Mouse (Mus musculus) stomach, embryonic 16.5 days (tissue): ENCODE results near the gene Slc41a2. TPM values are rescaled to one million over a fixed set of nuclear protein-coding genes. Genes with fewer than 3 reads are reported as not detected.
A peak's percentile ranks its signal among the peaks of the same experiment; 100 is the strongest.

Experiments
- ATAC-seq: fragments of 200-750 bp; cut with Nextera tagmentation; 2 replicates; pipeline ENCODE4 v1.8.0; 2017; ENCODE audit warnings: moderate number of reproducible peaks, moderate TSS enrichment; ENCODE audit not compliant: insufficient read depth, low FRiP score
- H3K27ac ChIP-seq: fragments of 300-500 bp; sonication (generic); 2 replicates; pipeline ENCODE4 v1.5.1; 2014; ENCODE audit warnings: low read length
- H3K27me3 ChIP-seq: fragments of 300-500 bp; sonication (generic); 2 replicates; pipeline ENCODE4 v1.6.1; 2014; ENCODE audit warnings: low read length, control low read depth, mixed read lengths; ENCODE audit not compliant: control insufficient read depth, insufficient read depth
- H3K36me3 ChIP-seq: fragments of 300-500 bp; sonication (generic); 2 replicates; pipeline ENCODE4 v1.6.1; 2014; ENCODE audit warnings: low read length; ENCODE audit not compliant: control insufficient read depth, insufficient read depth
- H3K4me1 ChIP-seq: fragments of 300-500 bp; sonication (generic); 2 replicates; pipeline ENCODE4 v1.6.1; 2014; ENCODE audit warnings: low read length, control low read depth, mixed read lengths; ENCODE audit not compliant: control insufficient read depth, insufficient read depth
- H3K4me2 ChIP-seq: fragments of 300-500 bp; sonication (generic); 2 replicates; pipeline ENCODE4 v1.6.1; 2014; ENCODE audit warnings: low read depth, low read length, mixed read lengths
- H3K4me3 ChIP-seq: fragments of 300-500 bp; sonication (generic); replicated peaks from 2 replicates; pipeline ENCODE4 v1.5.1; 2014; ENCODE audit warnings: mild to moderate bottlenecking, low read length
- H3K9ac ChIP-seq: fragments of 300-500 bp; sonication (generic); 2 replicates; pipeline ENCODE4 v1.6.1; 2014; ENCODE audit warnings: low read length
- H3K9me3 ChIP-seq: fragments of 300-500 bp; sonication (generic); replicated peaks from 2 replicates; pipeline ENCODE4 v1.6.1; 2016; ENCODE audit warnings: low read length, control low read depth; ENCODE audit not compliant: control insufficient read depth
- WGBS: fragments of 180-500 bp; shearing (Covaris S2); extraction: QIAGEN DNeasy Blood & Tissue Kit; methylation state at CpG from one replicate; pipeline ENCODE4 v1.1.7; 2014; 5-methylcytosine and 5-hydroxymethylcytosine counted together
- polyA plus RNA-seq: library from polyadenylated mRNA; unstranded; fragments of >200 nt; fragmentation: Nextera tagmentation; extraction: Ambion mirVana; gene quantifications from 2 replicates; pipeline ENCODE4 v1.2.1, GENCODE M21; 2015

The Slc41a2 gene
- 0.85 and 1.0 TPM in 2 replicates for polyA plus RNA-seq

GRCm38 (mm10) chr10:83337159-83337951 lies at the start of gene Slc41a2:
TSS of gene Slc41a2 (minus strand) at chr10:83337882.
- Histone ChIP-seq H3K27ac (no peak within 1 kb of the TSS), H3K4me3 (peak within 1 kb of the TSS; percentile 55), H3K9ac (peak within 1 kb of the TSS; percentile 60), H3K27me3 (peaks cover 30% of the 10 kb centered on the region), H3K4me2 (peak within 1 kb of the TSS; percentile 73), H3K36me3 (no peaks in the 10 kb centered on the region), H3K4me1 (no peaks in the 10 kb centered on the region), H3K9me3 (no peaks in the 10 kb centered on the region)
- peak; percentile 75; the same call in 1 of the 2 replicates for ATAC-seq
- under 1% methylated on average over 101 of the region's 102 CpGs for WGBS

GRCm38 (mm10) chr10:83385330-83385910 lies 47.7 kb upstream of the Slc41a2 start:
- no peaks in the 10 kb centered on the region for H3K4me1 ChIP-seq
- no peaks in the 10 kb centered on the region for H3K36me3 ChIP-seq
- H3K4me3 ChIP-seq = no peak overlapping the region
- H3K27ac ChIP-seq = no peak overlapping the region
- no peak for ATAC-seq
- WGBS = 95% methylated on average over 7 of the region's 7 CpGs
- no peak overlapping the region for H3K9ac ChIP-seq
- no peaks in the 10 kb centered on the region for H3K27me3 ChIP-seq
- H3K4me2 ChIP-seq = no peak overlapping the region
- H3K9me3 ChIP-seq = no peaks in the 10 kb centered on the region

GRCm38 (mm10) chr10:83384456-83385215 lies 47.0 kb upstream of the Slc41a2 start:
- WGBS = 86% methylated on average over 8 of the region's 8 CpGs
- Histone ChIP-seq H3K27me3 (no peaks in the 10 kb centered on the region), H3K4me3 (no peak overlapping the region), H3K27ac (no peak overlapping the region), H3K4me2 (no peak overlapping the region), H3K36me3 (no peaks in the 10 kb centered on the region), H3K4me1 (no peaks in the 10 kb centered on the region), H3K9me3 (no peaks in the 10 kb centered on the region), H3K9ac (no peak overlapping the region)
- no peak for ATAC-seq

DNA sequence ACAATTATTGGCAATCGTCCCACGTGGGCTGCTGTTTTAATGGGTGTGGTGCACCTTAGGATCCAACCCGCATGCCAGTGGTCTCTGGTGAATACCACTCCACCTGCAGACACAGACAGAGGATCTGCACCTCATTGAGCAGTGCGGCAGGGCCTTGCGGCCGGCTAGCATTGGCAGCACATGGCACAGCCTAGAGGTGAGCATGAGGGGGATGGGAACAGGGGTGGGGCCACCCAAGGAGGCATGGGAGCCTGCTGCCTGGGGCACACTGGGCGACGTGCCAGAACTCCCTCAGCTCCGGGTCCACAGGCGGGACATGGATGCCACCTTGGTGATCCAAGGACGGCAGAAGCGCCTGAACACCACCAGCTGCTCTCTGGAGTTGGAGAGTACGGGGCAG lies 46.2 kb upstream of the Slc41a2 start:
- Histone ChIP-seq H3K36me3 (no peaks in the 10 kb centered on the region), H3K4me2 (no peak overlapping the region), H3K27me3 (no peaks in the 10 kb centered on the region), H3K4me1 (no peaks in the 10 kb centered on the region), H3K9ac (no peak overlapping the region), H3K9me3 (no peaks in the 10 kb centered on the region), H3K4me3 (no peak overlapping the region), H3K27ac (no peak overlapping the region)
- 84% methylated on average over 13 of the region's 13 CpGs for WGBS
- no peak for ATAC-seq

DNA sequence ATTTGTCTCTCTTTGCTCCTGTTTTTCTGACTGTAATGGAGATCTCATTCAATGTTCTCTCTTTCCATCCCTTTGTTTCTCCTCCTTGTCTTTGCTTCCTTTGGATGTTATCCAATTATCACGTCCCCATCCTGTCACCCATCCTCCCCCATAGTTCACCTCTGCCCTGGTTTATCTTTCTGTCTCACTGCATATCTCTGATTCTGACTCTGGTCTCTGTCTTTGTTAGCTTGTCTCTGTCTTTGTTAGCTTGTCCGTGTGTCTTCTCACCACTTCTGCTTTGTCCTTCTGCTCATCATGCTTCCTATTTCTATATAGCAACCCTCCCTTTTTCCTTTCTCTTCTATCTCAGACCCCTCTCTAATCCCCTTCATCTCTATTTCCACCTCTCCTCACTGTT lies 45.3 kb upstream of the Slc41a2 start:
- H3K4me2 ChIP-seq = no peak overlapping the region

GRCm38 (mm10) chr10:83382528-83382927 lies 44.8 kb upstream of the Slc41a2 start:
- H3K9me3 ChIP-seq = no peaks in the 10 kb centered on the region
- no peaks in the 10 kb centered on the region; the same call in 1 of the 2 replicates for H3K4me1 ChIP-seq
- 75% methylated on average over 4 of the region's 4 CpGs for WGBS
- no peak overlapping the region for H3K9ac ChIP-seq
- H3K27ac ChIP-seq = no peak overlapping the region
- H3K36me3 ChIP-seq = no peaks in the 10 kb centered on the region
- H3K4me2 ChIP-seq = no peak overlapping the region
- ATAC-seq = no peak
- H3K27me3 ChIP-seq = no peaks in the 10 kb centered on the region
- H3K4me3 ChIP-seq = no peak overlapping the region

More for the DNA sequence above, 45.3 kb upstream of the Slc41a2 start:
- no peak overlapping the region for H3K9ac ChIP-seq
- no peak overlapping the region for H3K4me3 ChIP-seq
- ATAC-seq = no peak
- H3K36me3 ChIP-seq = no peaks in the 10 kb centered on the region
- H3K9me3 ChIP-seq = no peaks in the 10 kb centered on the region
- H3K4me1 ChIP-seq = no peaks in the 10 kb centered on the region; the same call in 1 of the 2 replicates
- H3K27ac ChIP-seq = no peak overlapping the region
- no peaks in the 10 kb centered on the region for H3K27me3 ChIP-seq
- WGBS = 69% methylated on average over 2 of the region's 2 CpGs

GRCm38 (mm10) chr10:83380501-83380900 lies 42.8 kb upstream of the Slc41a2 start:
- 90% methylated on average over 2 of the region's 2 CpGs for WGBS

GRCm38 (mm10) chr10:83378083-83378833 lies 40.6 kb upstream of the Slc41a2 start:
- no peak overlapping the region for H3K27ac ChIP-seq
- no peak overlapping the region for H3K9ac ChIP-seq
- no peak overlapping the region for H3K4me3 ChIP-seq
- H3K4me1 ChIP-seq = no peaks in the 10 kb centered on the region; the same call in 1 of the 2 replicates
- H3K27me3 ChIP-seq = no peaks in the 10 kb centered on the region
- H3K36me3 ChIP-seq = no peaks in the 10 kb centered on the region; the same call in 1 of the 2 replicates
- H3K9me3 ChIP-seq = no peaks in the 10 kb centered on the region
- no peak; the same call in 1 of the 2 replicates for ATAC-seq
- WGBS = 61% methylated on average over 9 of the region's 9 CpGs
- no peak overlapping the region for H3K4me2 ChIP-seq

More at GRCm38 (mm10) chr10:83380501-83380900, 42.8 kb upstream of the Slc41a2 start:
- Histone ChIP-seq H3K9me3 (no peaks in the 10 kb centered on the region), H3K36me3 (no peaks in the 10 kb centered on the region), H3K4me1 (no peaks in the 10 kb centered on the region; the same call in 1 of the 2 replicates), H3K27me3 (no peaks in the 10 kb centered on the region), H3K4me2 (no peak overlapping the region), H3K27ac (no peak overlapping the region), H3K9ac (no peak overlapping the region), H3K4me3 (no peak overlapping the region)
- ATAC-seq = no peak
